Mouse (Mus musculus): ENCODE measurements around the gene Samd4.

Samd4 gene

DNA sequence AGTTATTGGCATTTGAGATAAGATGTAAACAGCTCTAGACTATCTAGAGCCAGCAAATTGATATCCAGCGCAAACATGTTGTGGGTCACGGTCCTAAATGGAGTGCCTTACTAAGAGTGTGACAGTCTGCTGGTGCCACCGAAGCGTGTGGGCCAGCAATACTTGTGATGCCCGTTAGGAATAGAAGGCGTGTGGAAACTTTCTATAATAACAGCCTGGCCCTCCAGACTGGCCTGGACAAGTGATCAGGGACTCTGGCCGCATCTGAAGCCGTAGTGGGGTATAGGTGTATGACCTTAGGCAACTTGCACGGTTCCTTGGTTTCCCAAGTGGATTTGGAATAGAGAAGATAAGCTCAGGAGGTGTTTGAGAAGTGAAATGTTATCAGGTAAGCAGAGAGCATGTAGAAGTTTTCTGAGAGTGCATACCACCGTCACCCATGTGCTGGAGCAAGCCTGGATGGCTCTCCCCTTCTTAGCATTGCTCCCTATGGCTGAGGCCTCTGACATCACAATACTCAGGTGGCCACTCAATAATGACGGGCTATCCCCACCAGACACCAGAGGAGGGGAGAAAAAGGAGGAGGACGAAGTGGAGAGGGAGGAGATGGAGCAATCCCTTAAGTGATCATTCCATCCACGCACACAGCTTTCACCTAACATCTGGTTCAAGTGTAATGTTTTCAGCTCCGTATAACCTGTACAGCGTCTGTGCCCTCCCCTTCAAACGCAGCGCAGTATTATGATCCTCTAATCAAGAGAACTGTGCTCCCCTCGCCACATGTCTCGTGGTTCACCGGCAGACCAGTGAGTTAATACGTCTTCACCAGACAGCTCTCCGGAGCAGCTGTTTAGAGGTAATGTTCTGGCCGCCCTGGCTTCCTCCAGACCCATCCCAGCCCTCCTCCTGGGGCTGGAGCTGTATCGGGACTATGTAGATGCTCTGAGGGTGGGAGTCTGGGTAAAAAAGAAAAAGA is 118.4 kb downstream of the Samd4 start:
- no peak for DNase-seq

- peak; percentile 33 for DNase-seq
Observed at GRCm38 (mm10) chr14:47004161-47004560, 121.5 kb downstream of the Samd4 start.

DNA sequence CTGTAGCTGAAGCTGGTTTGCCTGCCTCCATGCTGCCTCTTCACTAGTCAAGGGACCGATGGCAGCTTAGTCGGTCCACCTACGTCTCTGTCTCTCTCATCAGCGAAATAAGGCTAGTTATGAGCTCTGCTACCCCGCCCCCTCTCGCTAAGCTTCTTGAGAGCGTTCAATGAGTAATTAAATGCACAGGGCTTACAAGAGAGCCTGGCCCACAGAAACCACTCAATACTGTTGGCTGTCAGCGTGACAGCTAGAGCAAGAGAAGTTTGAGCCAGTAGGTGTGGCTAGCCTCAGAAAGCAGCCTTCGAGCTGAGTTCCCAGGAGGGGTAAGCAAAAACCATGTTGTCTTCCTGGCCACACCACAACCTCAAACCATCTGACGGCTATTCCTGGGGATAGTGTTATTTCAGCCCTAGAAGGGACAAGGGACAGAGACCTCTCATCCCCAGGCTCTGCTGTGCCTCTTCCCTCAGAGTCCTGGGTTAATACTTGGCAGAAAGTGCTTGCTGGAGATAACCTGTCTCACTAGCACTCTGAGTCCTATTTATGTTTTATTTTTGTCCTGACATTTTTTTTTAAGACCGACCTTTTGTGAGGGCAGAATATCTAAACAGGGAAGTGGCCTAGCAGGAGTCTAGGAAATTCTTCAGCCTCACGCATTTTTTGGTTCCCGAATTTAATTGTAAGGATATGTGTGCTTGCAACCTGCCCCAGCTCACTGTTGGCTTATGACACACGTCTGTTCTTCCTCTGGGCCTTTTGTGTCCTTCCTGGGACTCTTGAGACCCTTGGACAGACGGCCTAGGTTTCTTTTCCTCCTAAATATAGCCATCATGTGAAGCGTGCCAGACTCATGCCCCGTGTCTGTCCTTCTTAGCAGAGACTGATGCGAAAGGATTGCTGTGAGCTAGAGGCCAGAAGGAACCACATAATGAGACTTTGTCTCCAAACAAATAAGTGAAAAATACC is 128.8 kb downstream of the Samd4 start:
- DNase-seq, result no peak

DNA sequence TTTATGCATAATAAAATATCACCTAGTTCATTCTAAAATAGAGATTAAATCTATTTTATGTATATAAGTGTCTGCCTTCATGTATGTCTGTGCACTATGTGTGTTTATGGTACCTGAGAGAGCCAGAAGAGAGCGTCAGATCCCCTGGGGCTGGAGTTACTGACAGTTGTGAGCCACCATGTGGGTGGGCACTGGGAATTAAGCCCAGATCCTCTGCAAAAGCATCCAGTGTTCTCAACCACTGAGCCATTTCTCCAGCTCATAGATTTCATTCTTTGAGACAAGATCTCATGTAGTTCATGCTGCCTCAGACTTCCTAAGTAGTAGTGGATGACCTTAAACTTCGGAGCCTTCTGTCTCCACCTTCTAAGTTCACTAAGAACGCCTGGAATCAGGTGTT is 133.0 kb downstream of the Samd4 start:
- DNase-seq, result no peak

DNA sequence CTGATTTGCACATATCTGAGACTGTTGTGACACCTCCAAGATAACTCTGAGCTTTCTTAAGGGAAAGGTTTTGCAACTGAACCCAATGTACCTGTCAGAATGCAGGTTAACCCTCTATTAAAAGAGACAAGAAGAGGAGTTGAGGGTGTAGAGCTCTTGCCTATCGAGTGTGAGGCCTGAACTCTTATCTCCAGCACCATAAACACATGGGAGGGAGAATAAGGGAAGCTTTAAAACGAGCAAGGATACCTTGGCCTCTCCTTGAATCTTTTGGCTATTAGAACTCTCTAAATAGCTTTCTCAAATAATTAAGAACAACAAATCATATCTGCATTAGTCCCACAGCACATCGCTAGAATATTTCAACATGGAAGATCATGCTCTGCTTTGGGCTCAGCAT is 135.0 kb downstream of the Samd4 start:
- no peak for DNase-seq

GRCm38 (mm10) chr14:47020886-47021285 is 138.2 kb downstream of the Samd4 start:
- no peak for DNase-seq

- DNase-seq, result peak; percentile 27
Observed at GRCm38 (mm10) chr14:47023529-47023928, 140.9 kb downstream of the Samd4 start.

DNA sequence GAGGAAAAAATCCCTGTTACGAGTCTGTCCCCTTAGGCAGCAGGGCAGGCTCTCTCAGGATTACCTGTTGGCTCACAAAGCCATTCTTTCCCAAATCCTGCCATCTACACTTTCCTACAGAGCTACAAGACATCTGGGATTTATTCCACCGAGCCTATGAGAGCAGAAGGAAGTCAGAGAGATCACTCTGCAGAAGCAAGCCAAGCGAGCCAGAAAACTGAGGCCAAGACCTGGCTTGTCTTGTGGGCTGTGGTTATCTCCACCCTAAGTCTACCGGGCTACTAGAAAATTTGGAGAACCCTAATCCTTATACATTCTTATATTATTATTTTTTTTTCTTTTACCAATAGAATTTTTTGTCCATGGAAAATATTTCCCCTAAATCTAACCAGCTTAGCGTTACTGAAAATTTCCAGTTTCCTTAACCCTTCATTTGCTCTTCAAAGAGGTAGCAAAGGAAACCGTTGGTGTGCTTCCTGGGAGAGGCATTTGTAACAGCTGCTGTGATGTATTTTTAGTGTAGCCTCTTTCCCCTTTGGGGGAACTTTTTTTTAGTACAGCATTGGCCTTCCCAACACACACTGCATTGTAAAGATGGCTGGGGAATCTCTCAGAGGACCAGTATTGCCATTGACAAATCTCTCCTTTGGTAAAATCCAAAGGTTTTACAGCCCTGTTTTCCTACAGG is 144.9 kb downstream of the Samd4 start:
- no peak for DNase-seq

DNA sequence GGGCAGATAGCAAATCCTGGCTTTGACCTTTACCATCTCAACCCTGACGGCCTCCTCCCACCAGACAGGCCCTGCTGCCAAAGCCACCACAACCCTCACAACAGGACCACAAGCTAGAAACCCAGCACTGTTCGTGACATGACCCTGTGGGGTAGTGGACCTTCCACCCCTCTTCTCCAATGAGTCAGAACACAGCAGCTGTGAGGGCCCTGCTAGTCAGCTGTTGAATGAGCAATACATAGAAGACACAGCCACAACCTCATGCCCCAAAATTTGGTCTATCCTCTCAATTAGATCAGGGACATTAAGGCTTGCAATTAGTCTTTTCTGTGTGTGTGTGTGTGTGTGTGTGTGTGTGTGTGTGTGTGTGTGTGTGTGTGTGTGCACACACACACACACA is 148.9 kb downstream of the Samd4 start:
- no peak for DNase-seq

GRCm38 (mm10) chr14:47032140-47032539 is 149.5 kb downstream of the Samd4 start:
- no peak for DNase-seq

DNA sequence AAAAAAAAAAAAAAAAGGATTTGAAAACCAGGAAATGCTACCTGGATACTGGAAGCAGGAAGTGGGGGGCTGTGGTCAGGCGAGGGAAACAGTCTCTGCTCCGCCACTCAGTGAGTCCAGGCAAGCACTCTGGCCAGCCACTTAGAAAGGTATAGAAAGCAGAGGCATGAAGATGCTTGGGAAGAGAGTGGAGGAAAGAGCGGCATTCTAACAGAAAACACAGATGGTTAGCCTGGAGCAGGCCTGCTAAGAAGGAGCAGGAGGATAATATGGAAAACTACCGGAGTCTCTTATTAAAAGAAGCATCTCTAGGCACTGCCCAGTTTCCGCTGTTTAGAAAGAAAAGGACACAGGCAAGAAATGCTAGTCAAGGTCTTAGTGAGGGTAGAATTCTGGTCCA is 150.8 kb downstream of the Samd4 start:
- DNase-seq, result no peak

DNA sequence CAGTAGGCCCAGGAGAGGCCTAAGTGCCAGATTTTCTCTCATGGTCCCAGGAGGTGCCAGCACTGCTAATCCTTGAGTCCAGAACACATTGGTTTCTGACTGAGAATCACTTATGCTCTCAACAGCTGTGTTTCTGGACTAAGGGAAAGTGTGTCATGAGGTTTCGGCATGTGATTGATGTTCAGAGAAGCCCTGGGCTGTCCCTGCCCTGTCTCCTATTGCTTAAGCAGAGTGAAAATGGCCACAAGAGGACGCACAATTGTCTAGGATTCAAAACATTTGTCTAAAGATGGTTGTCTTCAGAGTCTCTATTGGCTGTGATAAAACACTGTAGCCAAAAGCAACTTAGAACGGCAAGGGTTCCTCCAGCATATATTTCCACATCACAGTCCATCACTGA is 159.0 kb downstream of the Samd4 start:
- no peak for DNase-seq

- DNase-seq, result no peak
Observed at GRCm38 (mm10) chr14:47049051-47049450, 166.4 kb downstream of the Samd4 start.

DNA sequence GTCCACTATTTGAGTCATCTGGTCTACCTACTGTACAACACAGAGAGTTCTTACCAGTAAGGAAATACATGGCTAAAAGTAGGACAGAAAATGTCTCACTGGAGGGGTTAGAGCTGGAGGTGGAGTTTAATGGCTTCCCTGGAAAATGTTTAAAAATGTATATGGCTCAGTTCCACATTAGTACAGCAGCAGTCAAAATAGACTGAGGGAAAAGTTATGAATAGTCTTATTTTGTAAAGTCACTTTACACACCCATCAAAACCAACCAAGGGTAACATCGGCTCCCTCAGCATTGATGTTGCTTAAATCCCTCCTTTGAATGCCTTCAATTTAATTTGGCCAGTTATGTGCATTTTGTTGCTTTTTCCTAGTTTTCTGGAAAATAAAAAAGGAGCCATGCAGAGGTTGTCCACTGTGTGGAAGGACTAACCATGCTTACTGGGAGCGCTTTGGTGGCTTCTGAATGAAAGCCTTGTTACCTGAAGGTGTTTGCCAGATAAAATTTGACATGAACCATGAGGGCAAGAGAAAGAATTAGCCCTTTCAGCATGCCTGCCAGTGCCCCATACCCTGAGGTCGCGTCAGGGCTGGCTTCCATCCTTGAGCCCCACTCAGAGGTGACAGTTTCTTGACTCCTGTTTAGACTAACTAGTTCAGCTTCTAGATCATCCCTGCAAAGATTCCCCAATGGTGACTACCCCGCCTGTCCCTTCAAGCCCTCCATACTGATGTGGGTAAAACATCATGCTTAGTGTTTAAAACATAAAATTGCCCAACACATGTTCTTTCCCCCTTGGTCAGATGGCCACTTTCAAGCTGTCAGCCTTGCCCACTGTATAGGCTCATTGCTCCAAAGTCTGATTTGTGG is 169.3 kb downstream of the Samd4 start:
- DNase-seq, result no peak

GRCm38 (mm10) chr14:47053101-47053500 is 170.4 kb downstream of the Samd4 start:
- DNase-seq, result no peak

GRCm38 (mm10) chr14:47053824-47054223 is 171.2 kb downstream of the Samd4 start:
- DNase-seq, result no peak

DNA sequence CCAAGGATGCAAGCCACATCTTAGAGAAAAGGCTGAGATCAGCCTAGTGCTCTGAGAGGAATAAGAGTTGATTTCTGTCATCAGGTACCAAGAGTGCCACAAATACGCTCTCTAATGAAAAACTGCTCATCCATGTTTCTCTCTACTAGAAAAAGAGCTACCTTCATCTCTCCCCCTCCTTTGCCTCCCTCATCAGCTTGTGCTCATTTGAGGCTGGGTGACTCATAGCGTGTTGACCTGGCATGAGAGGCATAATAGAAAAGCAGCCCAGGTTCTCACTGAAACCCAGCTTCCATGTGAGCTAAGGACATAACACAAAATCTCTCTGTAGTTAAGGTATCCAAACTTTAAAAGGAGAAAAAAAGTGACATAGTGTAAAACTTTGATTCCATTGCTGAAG is 176.3 kb downstream of the Samd4 start:
- DNase-seq, result no peak

- peak; percentile 51 for DNase-seq
Observed at GRCm38 (mm10) chr14:47065067-47065466, 182.4 kb downstream of the Samd4 start.

DNA sequence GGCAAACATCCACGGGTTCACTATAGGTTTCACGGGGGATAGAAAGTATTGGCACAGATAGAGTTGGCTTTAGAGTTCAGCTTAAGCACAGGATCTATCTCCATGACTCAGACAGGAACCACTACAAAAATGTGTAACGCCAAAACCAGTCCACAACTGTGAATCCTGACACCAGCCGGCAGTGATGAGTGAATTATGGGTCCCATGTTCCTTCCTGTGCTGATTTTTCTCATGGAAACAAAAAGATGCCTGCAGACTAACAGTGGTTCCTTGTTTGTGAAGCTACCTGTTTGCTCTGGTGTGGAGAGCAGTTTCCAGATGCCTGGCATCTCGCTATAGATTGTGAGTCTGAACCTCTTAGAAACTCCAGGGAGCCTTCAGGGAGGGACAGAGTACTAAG is 184.2 kb downstream of the Samd4 start:
- DNase-seq, result peak; percentile 51

DNA sequence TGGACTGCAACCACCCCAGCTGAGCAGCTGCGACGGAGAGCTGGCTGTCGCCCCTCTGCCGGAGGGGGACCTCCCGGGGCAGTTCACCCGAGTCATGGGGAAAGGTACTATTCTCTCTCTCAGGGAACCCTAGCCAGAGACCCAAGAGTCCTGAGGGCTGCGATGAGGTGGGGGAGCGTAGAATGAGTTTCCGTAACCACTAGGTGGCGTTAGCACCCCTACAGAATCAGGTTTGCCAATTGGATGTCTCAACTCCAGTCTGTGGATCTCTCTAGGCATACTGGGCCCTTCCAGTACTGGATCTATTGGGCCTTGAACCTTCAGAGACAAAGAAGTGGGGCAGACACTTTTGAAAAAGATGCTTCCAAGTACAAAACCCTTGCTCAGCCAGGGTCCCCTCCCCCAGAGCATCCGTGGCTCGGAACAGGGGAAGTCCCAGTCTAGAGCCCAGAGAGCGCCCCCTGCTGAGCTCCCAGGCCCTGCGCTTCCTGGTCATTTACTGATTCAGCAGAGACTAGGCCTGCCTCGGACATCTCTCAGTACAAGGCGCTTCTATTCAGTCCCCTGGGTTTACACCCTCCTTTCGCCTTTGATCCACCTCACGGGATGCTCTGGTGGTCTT is 191.5 kb downstream of the Samd4 start:
- peak; percentile 29 for DNase-seq

- DNase-seq, result no peak
Observed at GRCm38 (mm10) chr14:47075010-47075677, 192.5 kb downstream of the Samd4 start.
